Mouse (Mus musculus) heart, embryonic 16.5 days (tissue): ENCODE data around the gene Exoc6. TPM values are rescaled to one million over a fixed set of nuclear protein-coding genes. Genes with fewer than 3 reads are reported as not detected.

Source experiments
- ATAC-seq: fragments of 200-750 bp; cut with Nextera tagmentation; replicated peaks from 2 replicates; pipeline ENCODE4 v1.8.0; 2017; ENCODE audit warnings: moderate number of reproducible peaks; ENCODE audit not compliant: insufficient read depth, low FRiP score; ENCODE audit errors: extremely low read depth
- H3K27ac ChIP-seq: fragments of 300-500 bp; sonication (generic); 2 replicates; pipeline ENCODE4 v1.5.1; 2014; ENCODE audit warnings: mild to moderate bottlenecking, low read length, control low read depth, moderate library complexity
- H3K27me3 ChIP-seq: fragments of 300-500 bp; sonication (generic); 2 replicates; pipeline ENCODE4 v1.6.1; 2014; ENCODE audit warnings: low read length, mixed read lengths; ENCODE audit not compliant: control insufficient read depth, insufficient read depth
- H3K36me3 ChIP-seq: fragments of 300-500 bp; sonication (generic); 2 replicates; pipeline ENCODE4 v1.6.1; 2014; ENCODE audit not compliant: control insufficient read depth, insufficient read depth
- H3K4me1 ChIP-seq: fragments of 300-500 bp; sonication (generic); 2 replicates; pipeline ENCODE4 v1.6.1; 2014; ENCODE audit warnings: low read length, mixed read lengths; ENCODE audit not compliant: control insufficient read depth, insufficient read depth
- H3K4me2 ChIP-seq: fragments of 300-500 bp; sonication (generic); 2 replicates; pipeline ENCODE4 v1.6.1; 2014; ENCODE audit warnings: low read depth, mild to moderate bottlenecking, control low read depth, low read length
- H3K4me3 ChIP-seq: fragments of 300-500 bp; sonication (generic); 2 replicates; pipeline ENCODE4 v1.5.1; 2014; ENCODE audit warnings: mild to moderate bottlenecking, control low read depth, low read length
- H3K9ac ChIP-seq: fragments of 300-500 bp; sonication (generic); 2 replicates; pipeline ENCODE4 v1.6.1; 2014; ENCODE audit warnings: low read length, control low read depth
- H3K9me3 ChIP-seq: fragments of 300-500 bp; sonication (generic); replicated peaks from 2 replicates; pipeline ENCODE4 v1.6.1; 2016; ENCODE audit warnings: low read length; ENCODE audit not compliant: control insufficient read depth
- WGBS: fragments of 180-500 bp; shearing (Covaris S2); extraction: QIAGEN DNeasy Blood & Tissue Kit; methylation state at CpG from one replicate; pipeline ENCODE4 v1.1.7; 2014; 5-methylcytosine and 5-hydroxymethylcytosine counted together
- polyA plus RNA-seq: library from polyadenylated mRNA; unstranded; fragments of >200 nt; fragmentation: Nextera tagmentation; extraction: Ambion mirVana; gene quantifications from 2 replicates; pipeline ENCODE4 v1.2.1, GENCODE M21; 2015

The Exoc6 gene
- polyA plus RNA-seq, 1 experiment from 2014 or later, result 20.5 TPM

DNA sequence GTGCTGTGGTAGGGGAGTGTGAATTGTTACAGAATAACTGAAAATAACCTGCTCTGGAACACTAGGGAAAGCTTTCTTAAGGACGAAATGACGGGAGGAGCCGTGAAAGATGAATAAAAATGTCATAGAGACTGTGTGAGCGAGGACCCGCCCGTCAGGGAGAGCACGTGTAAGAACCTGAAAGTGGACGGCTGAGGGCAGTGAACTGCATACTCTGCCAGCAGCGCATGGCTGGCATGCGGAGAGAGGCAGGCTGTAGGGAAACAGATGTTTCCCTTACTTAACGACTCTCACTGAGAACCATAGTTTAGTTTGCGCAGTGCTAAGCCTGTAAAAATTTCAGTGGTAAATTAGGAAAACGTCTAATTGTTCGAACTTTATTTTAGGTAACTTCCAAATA, 35.0 kb downstream of the Exoc6 start:
- Histone ChIP-seq H3K36me3 (peaks cover 4% of the 10 kb centered on the region; the same call in 1 of the 2 replicates), H3K9me3 (no peaks in the 10 kb centered on the region), H3K4me3 (no peak overlapping the region), H3K27me3 (no peaks in the 10 kb centered on the region), H3K4me1 (no peaks in the 10 kb centered on the region), H3K27ac (no peak overlapping the region), H3K9ac (no peak overlapping the region), H3K4me2 (no peak overlapping the region)
- ATAC-seq, result no peak; the same call in 1 of the 2 replicates
- 43% methylated on average over 14 of the region's 14 CpGs for WGBS

DNA sequence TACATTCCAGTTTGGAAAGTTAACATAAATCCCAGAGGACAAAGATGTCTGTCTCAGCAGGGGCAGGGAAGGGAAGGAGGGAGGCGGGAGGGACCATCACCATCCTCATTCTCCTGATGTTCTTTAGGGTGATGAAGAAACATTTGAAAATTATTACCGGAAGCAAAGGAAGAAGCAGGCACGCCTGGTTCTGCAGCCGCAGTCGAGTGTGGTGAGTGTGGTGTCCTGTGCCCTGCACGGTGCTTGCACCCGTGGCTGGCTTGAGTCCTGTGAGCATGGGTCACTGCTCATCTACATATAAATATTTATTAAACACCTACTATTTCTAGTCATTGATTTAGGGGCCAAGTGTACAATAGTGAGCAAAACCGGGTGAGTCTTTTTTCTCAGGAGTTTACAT, 35.5 kb downstream of the Exoc6 start:
- 66% methylated on average over 8 of the region's 8 CpGs for WGBS

DNA sequence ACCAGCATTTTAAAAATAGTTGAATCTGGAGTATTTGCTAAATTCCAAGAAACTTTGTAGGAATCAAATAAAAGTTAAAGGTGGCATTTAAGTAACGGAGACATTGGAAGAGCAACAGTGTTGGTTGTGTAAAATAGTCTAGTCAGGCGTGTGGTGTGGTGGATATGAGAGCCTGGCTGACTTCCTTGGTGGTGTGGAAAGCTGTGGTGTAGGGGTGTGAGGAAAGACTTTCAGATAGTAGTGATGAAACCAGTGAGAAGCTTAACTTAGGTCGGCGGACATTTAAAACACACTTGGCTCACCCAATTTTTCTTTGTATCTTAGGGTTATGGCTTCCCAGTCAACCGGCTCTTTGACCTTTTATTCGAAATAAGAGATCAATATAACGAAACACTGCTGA, 40.3 kb downstream of the Exoc6 start:
- Histone ChIP-seq H3K27ac (no peak overlapping the region), H3K27me3 (no peaks in the 10 kb centered on the region), H3K9me3 (no peaks in the 10 kb centered on the region), H3K4me1 (no peaks in the 10 kb centered on the region), H3K4me3 (no peak overlapping the region), H3K36me3 (peaks cover 7% of the 10 kb centered on the region; the same call in 1 of the 2 replicates), H3K4me2 (no peak overlapping the region), H3K9ac (no peak overlapping the region)
- ATAC-seq, result no peak
- 85% methylated on average over 7 of the region's 7 CpGs for WGBS

More for the DNA sequence above, 35.5 kb downstream of the Exoc6 start:
- Histone ChIP-seq H3K36me3 (peaks cover 4% of the 10 kb centered on the region; the same call in 1 of the 2 replicates), H3K4me1 (no peaks in the 10 kb centered on the region), H3K4me2 (no peak overlapping the region), H3K27ac (no peak overlapping the region), H3K9me3 (no peaks in the 10 kb centered on the region), H3K4me3 (no peak overlapping the region), H3K27me3 (no peaks in the 10 kb centered on the region), H3K9ac (no peak overlapping the region)
- no peak for ATAC-seq

DNA sequence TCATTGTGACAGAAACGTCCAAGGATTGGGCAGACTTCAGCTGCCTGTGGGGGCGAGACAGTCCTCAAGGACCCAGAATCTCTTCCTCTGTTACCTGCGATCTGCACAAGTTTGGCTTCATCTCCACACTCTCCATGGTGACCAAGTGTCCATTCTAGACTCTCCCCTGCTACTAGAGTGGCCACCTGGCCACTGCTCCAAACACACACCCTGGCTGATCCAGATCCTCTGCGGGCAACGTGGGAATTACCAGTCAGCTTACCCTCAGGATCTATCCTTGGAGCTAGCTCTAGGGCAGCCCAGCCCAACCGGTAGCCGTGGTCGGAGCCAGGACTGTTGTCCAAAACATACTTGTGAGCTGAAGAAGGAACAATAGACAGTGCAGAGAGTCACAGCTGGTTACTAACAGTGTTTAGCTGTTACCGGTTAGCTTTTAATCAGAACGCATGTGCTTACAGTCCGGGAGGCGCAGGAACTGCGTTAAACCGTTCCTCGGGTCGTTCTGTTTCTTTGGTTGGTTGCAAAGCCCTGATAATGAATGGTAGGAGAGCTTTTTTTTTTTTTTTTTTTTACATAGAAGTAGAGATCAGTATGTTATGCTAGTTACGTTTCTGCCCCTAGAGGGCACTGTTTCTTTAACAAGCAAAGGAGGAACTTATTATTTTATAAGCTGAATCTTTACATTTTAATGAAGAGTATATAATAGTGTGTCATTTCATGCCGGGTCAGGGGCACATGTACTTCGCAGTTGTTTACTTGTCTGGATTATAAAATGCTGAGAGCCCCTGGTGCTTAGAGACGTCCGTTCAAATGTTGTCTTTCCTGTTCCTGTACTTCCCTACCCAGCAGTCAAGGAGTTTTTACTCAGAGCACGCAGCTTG, 52.0 kb downstream of the Exoc6 start:
- peak overlapping the region; percentile 59 for H3K4me2 ChIP-seq
- ATAC-seq, result 0 out of 2 replicates have a peak, but pooled peaks have one; percentile 49
- H3K9ac ChIP-seq, result peak overlapping the region; percentile 53
- H3K36me3 ChIP-seq, result peaks cover 5% of the 10 kb centered on the region; the same call in 1 of the 2 replicates
- 34% methylated on average over 22 of the region's 22 CpGs for WGBS
- peaks cover 4% of the 10 kb centered on the region; the same call in 1 of the 2 replicates for H3K4me1 ChIP-seq
- H3K9me3 ChIP-seq, result no peaks in the 10 kb centered on the region
- peak overlapping the region; percentile 26 for H3K4me3 ChIP-seq
- H3K27me3 ChIP-seq, result no peaks in the 10 kb centered on the region
- H3K27ac ChIP-seq, result peak overlapping the region; percentile 14; the same call in 1 of the 2 replicates

DNA sequence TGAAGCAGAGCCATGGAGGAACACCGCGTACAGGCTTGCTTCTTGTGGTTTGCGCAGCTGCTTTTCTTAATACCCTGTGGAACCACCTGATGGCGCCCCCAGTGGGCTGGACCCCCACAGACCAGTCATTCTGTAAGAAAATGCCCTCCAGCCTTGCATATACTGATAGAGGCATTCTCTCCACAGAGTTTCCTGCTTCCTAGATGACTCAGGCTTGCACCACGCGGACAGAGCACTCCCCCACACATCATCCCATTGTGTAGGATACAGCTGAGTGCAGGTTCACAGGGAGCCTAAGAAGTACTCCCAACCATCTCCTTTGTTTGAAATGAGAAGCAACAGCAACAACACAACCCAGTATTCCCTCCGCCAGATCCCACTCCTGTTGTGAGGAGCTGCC, 59.8 kb downstream of the Exoc6 start:
- no peaks in the 10 kb centered on the region for H3K27me3 ChIP-seq
- no peak overlapping the region for H3K9ac ChIP-seq
- peaks cover 5% of the 10 kb centered on the region for H3K36me3 ChIP-seq
- no peaks in the 10 kb centered on the region for H3K9me3 ChIP-seq
- no peaks in the 10 kb centered on the region for H3K4me1 ChIP-seq
- no peak overlapping the region for H3K27ac ChIP-seq
- peak; percentile 49 for ATAC-seq
- 76% methylated on average over 7 of the region's 7 CpGs for WGBS
- no peak overlapping the region for H3K4me3 ChIP-seq
- no peak overlapping the region for H3K4me2 ChIP-seq

DNA sequence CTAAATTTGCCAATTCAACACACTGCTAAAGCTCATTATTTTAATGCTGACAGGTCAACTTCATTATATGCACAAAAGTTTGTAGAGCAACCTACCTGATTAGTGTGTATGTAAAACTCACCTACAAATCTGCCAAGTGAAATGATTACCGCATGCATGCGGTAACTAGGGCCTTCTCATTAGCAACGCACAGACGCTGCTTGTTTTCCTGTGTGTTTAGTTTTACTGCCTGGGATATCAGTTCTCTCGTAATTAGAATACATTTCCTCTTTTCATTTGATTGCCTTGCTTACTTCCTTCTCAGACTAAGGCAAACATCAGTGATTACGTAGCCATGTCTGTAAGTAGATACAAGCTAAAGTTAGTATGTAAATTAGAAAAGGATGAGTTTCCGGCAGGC, 62.7 kb downstream of the Exoc6 start:
- H3K36me3 ChIP-seq, result peaks cover 11% of the 10 kb centered on the region
- no peak for ATAC-seq
- no peak overlapping the region for H3K4me2 ChIP-seq
- no peaks in the 10 kb centered on the region for H3K4me1 ChIP-seq
- WGBS, result 88% methylated on average over 7 of the region's 7 CpGs
- no peak overlapping the region for H3K4me3 ChIP-seq
- no peak overlapping the region for H3K27ac ChIP-seq
- H3K9me3 ChIP-seq, result no peaks in the 10 kb centered on the region
- no peaks in the 10 kb centered on the region for H3K27me3 ChIP-seq
- H3K9ac ChIP-seq, result no peak overlapping the region

DNA sequence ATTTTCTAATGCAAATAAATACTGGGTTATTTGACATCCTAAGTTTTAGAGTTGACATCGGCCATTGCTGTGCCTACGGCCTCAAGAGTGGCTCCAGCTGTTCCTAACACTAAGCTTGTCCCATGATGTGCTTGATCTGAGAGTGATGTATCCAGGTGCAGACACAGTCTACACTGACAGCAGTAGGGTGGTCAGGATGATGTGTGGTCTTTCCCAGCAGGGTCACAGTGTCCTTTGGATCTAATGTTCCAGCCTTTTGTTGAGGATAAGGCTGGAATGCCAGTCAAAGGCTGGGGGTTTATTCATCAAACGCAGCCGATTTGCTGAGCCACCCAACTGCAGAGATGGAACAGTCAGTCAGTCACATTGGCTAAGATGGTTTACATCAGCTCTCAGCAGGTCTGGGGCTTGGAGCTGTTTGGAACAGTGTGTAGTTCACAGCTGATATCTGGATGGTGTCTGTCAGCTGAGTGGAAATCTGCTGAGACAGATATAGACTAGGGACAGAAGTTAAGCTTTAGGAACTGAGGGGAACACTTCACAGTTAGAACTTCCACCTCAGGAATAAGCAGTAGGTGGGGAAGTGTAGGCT, 64.9 kb downstream of the Exoc6 start:
- H3K27ac ChIP-seq, result no peak overlapping the region

DNA sequence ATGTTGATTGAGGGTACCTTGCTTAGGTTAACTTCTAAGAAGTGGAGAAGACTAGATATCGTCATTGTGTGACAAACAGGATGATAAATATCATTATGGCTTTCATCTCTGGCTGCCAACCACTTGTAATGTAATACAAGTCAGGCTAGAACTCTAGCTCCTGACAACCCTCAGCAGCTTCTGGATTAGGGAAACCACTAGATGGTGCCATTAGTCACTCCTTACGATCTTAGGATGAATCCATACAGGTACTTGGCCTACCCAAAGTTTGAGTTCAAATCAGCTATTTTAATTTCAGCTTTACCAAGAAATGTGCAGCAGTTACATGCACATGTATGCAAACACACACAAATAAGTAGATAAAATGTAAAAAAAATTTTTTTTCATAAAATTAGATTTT, 97.8 kb downstream of the Exoc6 start:
- H3K27ac ChIP-seq, result no peak overlapping the region
- WGBS, result 36% methylated on average over 2 of the region's 2 CpGs
- no peak for ATAC-seq

More for the DNA sequence above, 64.9 kb downstream of the Exoc6 start:
- no peak overlapping the region for H3K4me2 ChIP-seq
- no peaks in the 10 kb centered on the region for H3K4me1 ChIP-seq
- no peaks in the 10 kb centered on the region for H3K9me3 ChIP-seq
- peak; percentile 52; the same call in 1 of the 2 replicates for ATAC-seq
- H3K36me3 ChIP-seq, result peaks cover 11% of the 10 kb centered on the region
- no peak overlapping the region for H3K9ac ChIP-seq
- no peak overlapping the region for H3K4me3 ChIP-seq
- no peaks in the 10 kb centered on the region for H3K27me3 ChIP-seq
- 52% methylated on average over 4 of the region's 4 CpGs for WGBS

DNA sequence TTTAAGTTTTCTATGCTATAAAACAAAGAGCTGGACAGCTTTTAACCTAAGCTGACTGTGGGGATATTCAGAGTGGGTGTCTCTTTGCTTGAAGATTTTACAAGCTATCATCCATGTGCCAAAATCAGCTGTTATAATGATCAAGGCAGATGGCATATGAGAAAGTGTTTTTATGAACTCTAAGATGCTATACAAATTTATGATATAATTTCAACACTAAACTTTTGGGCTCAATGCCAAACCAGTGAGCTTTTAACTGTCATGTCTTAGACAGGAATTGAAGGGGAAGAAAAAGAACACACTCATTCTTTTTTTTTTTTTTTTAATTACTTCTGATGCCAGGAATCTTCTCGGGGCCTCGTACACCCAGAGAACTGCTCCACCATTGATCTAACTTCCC, 100.3 kb downstream of the Exoc6 start:
- Histone ChIP-seq H3K4me3 (no peak overlapping the region), H3K9ac (no peak overlapping the region), H3K4me1 (no peaks in the 10 kb centered on the region), H3K27me3 (no peaks in the 10 kb centered on the region), H3K36me3 (no peaks in the 10 kb centered on the region), H3K9me3 (no peaks in the 10 kb centered on the region), H3K27ac (no peak overlapping the region), H3K4me2 (no peak overlapping the region)
- WGBS, result 64% methylated on average over 2 of the region's 2 CpGs
- ATAC-seq, result no peak

More for the DNA sequence above, 97.8 kb downstream of the Exoc6 start:
- no peak overlapping the region for H3K4me2 ChIP-seq
- no peaks in the 10 kb centered on the region for H3K9me3 ChIP-seq
- H3K27me3 ChIP-seq, result no peaks in the 10 kb centered on the region
- no peak overlapping the region for H3K4me3 ChIP-seq
- no peaks in the 10 kb centered on the region for H3K4me1 ChIP-seq
- no peak overlapping the region for H3K9ac ChIP-seq
- H3K36me3 ChIP-seq, result no peaks in the 10 kb centered on the region
